Comparison of ENCODE assay signal across 8 mouse cellular contexts in genomic region chr2:155512479-155512878, GRCm38 (mm10). TPM values are rescaled to one million over a fixed set of nuclear protein-coding genes. Genes with fewer than 3 reads are reported as not detected.
DNase-seq lines count a peak whose midpoint lies in the region; ATAC-seq and TF ChIP-seq lines count a peak whose summit lies in the region.

No protein-coding gene starts in this region.

- peak; percentile 74 for TF ChIP-seq CTCF in lung, adult 2 months (IDR thresholded peaks at IDR 0.05; ENCODE audit: insufficient read depth, low read length)

- no peaks in the 10 kb centered on the region for H3K9me3 ChIP-seq in limb, embryonic 11.5 days (ENCODE audit: control insufficient read depth, low read length)
- H3K9me3 ChIP-seq in limb, embryonic 10.5 days (replicated peaks): no peaks in the 10 kb centered on the region

- TF ChIP-seq POLR2A in lung, adult 2 months (IDR thresholded peaks at IDR 0.05; ENCODE audit: borderline replicate concordance, extremely low read depth, low read depth, low read length): no peak

- no peak for ATAC-seq in limb, embryonic 11.5 days (ENCODE audit: insufficient number of reproducible peaks, low FRiP score, low TSS enrichment, low read depth)

- H3K9ac ChIP-seq in limb, embryonic 11.5 days (ENCODE audit: low read length): no peak overlapping the region

- H3K27me3 ChIP-seq in limb, embryonic 11.5 days (ENCODE audit: control insufficient read depth, insufficient read depth, low read length): peaks cover 10% of the 10 kb centered on the region; the same call in 1 of the 2 replicates
- H3K27me3 ChIP-seq in limb, embryonic 10.5 days (ENCODE audit: low read depth, poor library complexity, severe bottlenecking): peaks cover 41% of the 10 kb centered on the region

- H3K27ac ChIP-seq in limb, embryonic 11.5 days (replicated peaks; ENCODE audit: low read depth, low read length): no peak overlapping the region
- H3K27ac ChIP-seq in limb, embryonic 10.5 days: no peak overlapping the region

- WGBS in limb, embryonic 11.5 days: 69% methylated on average over 4 of the region's 4 CpGs
- 73% methylated on average over 4 of the region's 4 CpGs for WGBS in limb, embryonic 10.5 days
- 63% methylated on average over 4 of the region's 4 CpGs for WGBS in lung, adult 2 months

- no peaks in the 10 kb centered on the region for H3K36me3 ChIP-seq in limb, embryonic 11.5 days (ENCODE audit: control insufficient read depth, insufficient read depth, low read length)
- H3K36me3 ChIP-seq in limb, embryonic 10.5 days: no peaks in the 10 kb centered on the region

- no peak overlapping the region for H3K4me2 ChIP-seq in limb, embryonic 11.5 days (ENCODE audit: low read depth, severe bottlenecking)

- no peak overlapping the region for H3K4me3 ChIP-seq in limb, embryonic 11.5 days (ENCODE audit: low read depth, low read length)
- no peak overlapping the region for H3K4me3 ChIP-seq in limb, embryonic 10.5 days
- H3K4me3 ChIP-seq in lung, adult 2 months (replicated peaks; ENCODE audit: extremely low read depth, low read depth, low read length): no peak overlapping the region

- no peaks in the 10 kb centered on the region for H3K4me1 ChIP-seq in limb, embryonic 11.5 days (ENCODE audit: control insufficient read depth, insufficient read depth, low read length)
- peaks cover 16% of the 10 kb centered on the region for H3K4me1 ChIP-seq in limb, embryonic 10.5 days
- no peaks in the 10 kb centered on the region for H3K4me1 ChIP-seq in lung, adult 2 months (ENCODE audit: control insufficient read depth, insufficient read depth, low read length)

- DNase-seq in limb, embryonic 11.5 days (ENCODE audit: low spot score): peak; percentile 57
- DNase-seq in limb, embryonic 10.5 days (ENCODE audit: low spot score): no peak
- DNase-seq in Muller cell, postnatal 12 days (ENCODE audit: inconsistent ontology term): peak; percentile 32
- peak; percentile 79 to 88 for DNase-seq in cerebellum, postnatal 25 days
- DNase-seq in heart, postnatal 4 days: peak; percentile 64
- peak; percentile 43 for DNase-seq in lung, adult 2 months
- DNase-seq in ovary, postnatal 14 days (ENCODE audit: low spot score): peak; percentile 37
- no peak for DNase-seq in right cerebral cortex, postnatal 36 days (ENCODE audit: low spot score in 2 of 2)

RNA-seq across cellular contexts. Expression of gene Acss2, which starts 5.3 kb away (rescaled TPM):
- 9.2 and 10.7 TPM in 2 replicates for polyA plus RNA-seq in limb, embryonic 11.5 days (2014; fragmentation: Nextera tagmentation; extraction: Ambion mirVana)
- polyA plus RNA-seq in limb, embryonic 10.5 days (2016; fragmentation: Nextera tagmentation; extraction: Ambion mirVana): 5.3 and 9.2 TPM in 2 replicates
- total RNA-seq in heart, postnatal 4 days (2021): 10 to 100 TPM; 27.4 TPM
- 29.7 and 52.6 TPM in 2 replicates for polyA plus RNA-seq in lung, adult 2 months (2012; rRNA removed)

RNA-seq across cellular contexts. Expression of gene Ggt7, which starts 5.6 kb away (rescaled TPM):
- 2.2 and 2.3 TPM in 2 replicates for polyA plus RNA-seq in limb, embryonic 11.5 days (2014; fragmentation: Nextera tagmentation; extraction: Ambion mirVana)
- 1.6 and 3.2 TPM in 2 replicates for polyA plus RNA-seq in limb, embryonic 10.5 days (2016; fragmentation: Nextera tagmentation; extraction: Ambion mirVana)
- total RNA-seq in heart, postnatal 4 days (2021): 1 to 10 TPM in 1 of 2 experiments, under 1 TPM in 1; 0.62 to 1.3 TPM
- 8.0 and 8.3 TPM in 2 replicates for polyA plus RNA-seq in lung, adult 2 months (2012; rRNA removed)

RNA-seq across cellular contexts. Expression of gene Ncoa6, which starts 38.8 kb away (rescaled TPM):
- 31.0 and 35.7 TPM in 2 replicates for polyA plus RNA-seq in limb, embryonic 11.5 days (2014; fragmentation: Nextera tagmentation; extraction: Ambion mirVana)
- 19.6 and 21.1 TPM in 2 replicates for polyA plus RNA-seq in limb, embryonic 10.5 days (2016; fragmentation: Nextera tagmentation; extraction: Ambion mirVana)
- total RNA-seq in heart, postnatal 4 days (2021): 10 to 100 TPM; 42.9 to 44.7 TPM
- 20.0 and 23.2 TPM in 2 replicates for polyA plus RNA-seq in lung, adult 2 months (2012; rRNA removed)

Comparison
In these comparisons a context has a peak if more than half of its experiments do, and no peak if none do; other contexts are left out.
1. DNase-seq: peak in limb, embryonic 11.5 days (single experiment), Muller cell, postnatal 12 days (single experiment), cerebellum, postnatal 25 days (2 of 2), heart, postnatal 4 days (single experiment), lung, adult 2 months (single experiment) and ovary, postnatal 14 days (single experiment); none in limb, embryonic 10.5 days (single experiment) and right cerebral cortex, postnatal 36 days (0 of 2).